Mouse (Mus musculus) cerebellum, adult 8-10 months (tissue): ENCODE measurements around the gene Gm20890.
"Not testable (repeated sequence)": the region's sequence is repeated elsewhere in the genome, so short reads cannot be mapped to it uniquely, and the experiment has no call there.

Experiments
- DNase-seq: peaks from one replicate; pipeline ENCODE4 v3.0.0; 2022

Gm20890 gene

DNA sequence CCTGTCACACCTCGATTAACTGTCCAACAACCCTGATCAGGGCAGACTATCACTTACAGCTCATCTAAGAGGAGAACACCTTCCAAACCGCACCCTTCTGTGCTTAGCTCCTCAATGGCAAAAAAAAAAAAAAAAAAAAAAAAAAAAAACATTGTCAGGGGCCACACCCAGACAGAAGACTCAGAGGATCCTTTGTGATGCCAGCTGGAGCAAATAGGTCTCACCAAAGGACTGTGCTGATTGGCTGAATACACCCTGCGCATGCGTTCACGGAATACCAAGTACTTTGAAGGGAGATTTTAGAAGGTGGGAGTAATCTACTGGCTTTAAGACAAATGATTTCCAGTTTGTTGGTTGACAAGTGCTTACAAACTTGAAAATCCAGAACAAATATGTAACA lies at the start of gene Gm20890:
Gm20890 (minus strand) TSS at position 101 of the 400 bp plus-strand sequence.
- DNase-seq: not testable (repeated sequence)
